Mouse (Mus musculus): ENCODE data around the gene Ceacam18. TPM values are rescaled to one million over a fixed set of nuclear protein-coding genes. Genes with fewer than 3 reads are reported as not detected.
"Not testable (repeated sequence)": the region's sequence is repeated elsewhere in the genome, so short reads cannot be mapped to it uniquely, and the experiment has no call there.

The Ceacam18 gene
- total RNA-seq, 2 experiments from 2014 or later = not detected

GRCm38 (mm10) chr7:43660002-43660401 is 25.5 kb downstream of the Ceacam18 start, which contains the start of gene Siglece:
Gene Siglece (minus strand): TSS chr7:43660161.
- DNase-seq = no peak
- intact Hi-C loops (cut with DNase I; ENCODE audit: low total_unique reads) = no loop called here

DNA sequence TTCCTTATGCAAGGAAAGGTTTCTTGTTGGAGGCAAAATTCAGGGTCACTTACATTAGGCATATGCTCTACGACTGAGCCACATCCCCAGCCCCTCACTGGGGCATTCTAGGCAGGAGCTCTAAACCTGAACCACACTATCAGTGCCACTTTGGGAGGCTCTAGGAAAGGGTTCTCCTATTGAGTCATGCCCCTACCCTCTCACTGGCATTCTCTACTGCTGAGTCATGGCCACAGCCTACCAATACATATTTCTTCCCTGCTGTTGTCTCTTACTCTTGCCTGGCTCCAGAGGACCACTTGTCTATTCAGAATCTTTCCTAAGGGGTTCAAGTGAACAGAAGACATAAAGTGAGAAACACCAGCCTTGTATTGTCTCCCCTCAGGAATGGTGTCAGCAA is 28.3 kb downstream of the Ceacam18 start:
- intact Hi-C loops (cut with DNase I; ENCODE audit: low total_unique reads) = no loop called here
- no peak for DNase-seq

DNA sequence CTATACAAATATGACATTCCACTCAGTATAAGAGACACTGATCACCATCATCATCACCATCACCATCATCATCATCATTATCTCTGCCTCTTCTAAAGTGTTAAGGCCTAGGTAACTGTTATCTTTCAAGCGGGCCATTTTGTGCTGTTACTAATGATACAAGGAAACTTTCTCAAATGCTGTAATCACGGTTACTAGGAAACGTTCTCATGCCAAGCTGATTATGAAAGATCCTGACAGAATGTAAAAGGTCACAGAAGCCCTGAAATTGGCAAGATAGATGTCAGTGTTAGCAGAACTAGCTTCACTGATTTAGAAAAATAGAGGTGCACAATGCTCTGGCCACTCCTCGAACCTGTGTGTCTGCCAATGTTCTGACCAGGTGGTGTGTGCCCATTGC is 32.7 kb downstream of the Ceacam18 start:
- DNase-seq; intact Hi-C loops (cut with DNase I; ENCODE audit: low total_unique reads): not testable (repeated sequence)

DNA sequence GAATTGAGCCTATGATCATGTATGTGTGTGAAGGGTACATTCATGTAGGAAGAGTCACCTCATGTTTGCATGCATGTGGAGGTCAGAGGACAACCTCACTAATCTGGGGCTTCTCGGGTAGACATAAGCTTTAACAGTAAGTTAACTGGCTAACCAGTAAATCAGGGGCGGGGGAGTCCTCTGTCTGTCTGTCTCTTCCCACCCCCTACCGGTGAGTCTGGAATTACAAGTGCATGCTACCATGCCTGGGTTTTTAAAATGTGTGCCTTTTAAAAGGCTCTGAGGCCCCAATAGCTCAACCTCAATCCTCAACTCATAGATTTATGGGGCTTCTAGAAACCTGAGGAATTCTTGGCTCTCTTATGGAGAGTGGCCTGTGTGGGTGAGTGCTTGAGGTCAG is 34.1 kb downstream of the Ceacam18 start:
- no peak for DNase-seq
- intact Hi-C loops (cut with DNase I; ENCODE audit: low total_unique reads) = no loop called here

- DNase-seq = no peak
- intact Hi-C loops (cut with DNase I; ENCODE audit: low total_unique reads) = no loop called here
Observed at GRCm38 (mm10) chr7:43671064-43671808, 36.7 kb downstream of the Ceacam18 start.

- peak; percentile 94 for DNase-seq
- intact Hi-C loops (cut with DNase I; ENCODE audit: low total_unique reads) = no loop called here
Observed at GRCm38 (mm10) chr7:43671809-43672580, 37.5 kb downstream of the Ceacam18 start, which contains the start of gene Ctu1. Gene Ctu1 (plus strand): TSS chr7:43672016.

DNA sequence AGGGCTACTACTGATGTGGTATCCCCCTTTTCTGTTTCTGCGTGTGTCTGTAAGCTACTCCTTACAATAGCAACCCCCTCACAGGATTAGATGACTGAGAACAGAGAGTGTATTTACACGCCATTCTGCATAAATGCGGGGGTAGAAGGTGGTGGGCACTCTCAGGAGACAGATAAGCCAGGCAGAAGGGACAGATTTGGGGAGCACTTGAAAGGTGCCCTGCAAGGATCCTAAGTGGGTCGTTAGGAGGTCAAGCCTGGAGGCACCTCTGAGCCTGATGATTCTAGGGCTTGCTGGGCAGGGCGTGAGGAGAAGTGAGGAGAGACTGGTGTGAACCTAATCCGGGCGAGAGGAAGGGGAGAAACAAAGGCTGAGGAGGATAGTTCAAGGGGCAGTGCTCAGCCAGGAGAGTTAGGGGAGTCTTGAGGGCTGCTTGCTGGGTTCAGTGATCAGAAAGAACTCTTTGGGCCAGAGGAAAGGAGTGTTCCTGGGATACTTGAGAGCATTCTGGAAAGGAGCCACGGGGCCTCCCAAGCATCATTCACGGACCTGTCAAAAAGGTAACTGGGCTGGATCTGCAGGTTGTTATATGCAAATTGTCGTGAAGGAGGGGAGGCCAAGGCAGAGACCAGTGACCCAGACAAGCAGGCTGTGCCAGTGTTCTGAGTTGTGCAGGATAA is 38.2 kb downstream of the Ceacam18 start:
- DNase-seq = no peak

GRCm38 (mm10) chr7:43675091-43675490 is 40.6 kb downstream of the Ceacam18 start:
- no peak for DNase-seq
- intact Hi-C loops (cut with DNase I; ENCODE audit: low total_unique reads) = loop anchor here (5.0 kb wide), 1 partner anchor 217 kb away; no protein-coding TSS in a partner anchor

More for the DNA sequence above, 38.2 kb downstream of the Ceacam18 start:
- intact Hi-C loops (cut with DNase I; ENCODE audit: low total_unique reads) = no loop called here

- peak; percentile 37 for DNase-seq
- intact Hi-C loops (cut with DNase I; ENCODE audit: low total_unique reads) = loop anchor here (5.0 kb wide), 1 partner anchor 214 kb away; no protein-coding TSS in a partner anchor
Observed at GRCm38 (mm10) chr7:43678517-43678916, 44.0 kb downstream of the Ceacam18 start.

DNA sequence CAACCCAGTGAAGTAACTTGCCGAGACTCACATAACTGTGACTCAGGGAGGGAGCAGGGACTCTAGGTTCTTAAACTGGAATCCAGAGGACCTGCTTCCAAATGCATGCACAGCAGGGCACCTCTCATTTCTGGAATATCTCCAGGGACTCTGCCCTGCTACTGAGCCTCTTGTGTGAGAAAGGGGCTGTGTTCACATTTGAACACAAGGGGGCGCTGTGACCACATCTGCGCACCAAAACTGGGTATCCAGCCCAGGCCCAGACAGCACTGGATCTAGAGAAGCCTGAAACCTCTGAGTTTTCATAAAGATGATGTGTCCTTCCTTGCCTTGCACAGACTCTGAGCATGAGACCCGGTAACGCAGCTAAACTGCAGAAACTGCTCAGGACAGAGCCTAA is 46.5 kb downstream of the Ceacam18 start:
- intact Hi-C loops (cut with DNase I; ENCODE audit: low total_unique reads) = loop anchor here (5.0 kb wide), 1 partner anchor 101 kb away; the partner anchor contains the start of gene Klk10
- DNase-seq = peak; percentile 58

GRCm38 (mm10) chr7:43682511-43682910 is 48.0 kb downstream of the Ceacam18 start:
- not testable (repeated sequence) for DNase-seq
- intact Hi-C loops (cut with DNase I; ENCODE audit: low total_unique reads) = loop anchor here (5.0 kb wide), 1 partner anchor 100 kb away; the partner anchor contains the start of gene Klk10

DNA sequence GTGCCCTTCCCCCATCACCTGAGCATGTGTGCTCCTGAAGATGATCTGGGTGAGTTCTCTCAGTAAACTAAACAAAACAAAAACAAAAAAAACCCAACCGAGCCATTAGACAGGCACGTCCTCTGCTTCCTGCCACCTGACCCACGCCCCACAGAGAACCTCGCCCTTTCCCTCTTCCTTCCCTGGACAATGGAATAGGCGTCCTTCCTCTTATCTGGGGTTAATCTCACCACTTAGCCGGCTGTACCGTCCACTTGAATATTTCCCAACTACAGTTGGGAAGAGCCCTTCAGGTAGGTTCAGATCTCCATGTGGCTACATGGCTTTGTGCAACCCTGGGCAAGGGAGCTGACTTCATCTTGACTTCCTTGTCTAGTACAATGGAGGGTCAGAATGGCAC is 50.6 kb downstream of the Ceacam18 start:
- DNase-seq = no peak
- intact Hi-C loops (cut with DNase I; ENCODE audit: low total_unique reads) = no loop called here

DNA sequence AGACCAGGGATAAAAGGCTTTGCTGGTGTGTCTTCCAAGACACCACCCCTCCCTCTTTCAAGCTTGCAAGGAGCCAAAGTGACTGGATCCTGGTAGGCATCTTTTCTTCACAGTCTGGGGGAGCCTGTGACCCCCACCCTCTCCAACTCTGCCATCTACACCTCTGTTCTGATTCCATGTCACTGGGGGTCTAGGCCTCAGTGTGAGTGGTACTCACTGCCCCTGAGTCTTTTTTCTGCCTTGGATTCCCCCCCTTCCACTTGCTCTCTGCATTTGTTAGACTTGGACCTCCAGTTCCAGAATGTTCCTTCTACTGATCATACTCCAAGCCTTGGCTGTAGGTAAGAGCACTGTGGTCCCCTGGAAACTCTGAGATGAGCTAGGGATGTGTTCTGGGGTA is 55.6 kb downstream of the Ceacam18 start, which contains the start of gene Klk14:
Gene Klk14, plus strand, starts transcription at position 301 of the 400 bp plus-strand sequence.
- intact Hi-C loops (cut with DNase I; ENCODE audit: low total_unique reads) = no loop called here
- no peak for DNase-seq

Other genes with a start within 250 kb of the Ceacam18 start
- gene Siglecg, start 226.5 kb upstream of the Ceacam18 start, total RNA-seq (2021) = under 1 TPM in 1 of 2 experiments, not detected in 1; 0.08 TPM
- gene Lim2, start 207.0 kb upstream of the Ceacam18 start, total RNA-seq (2021) = not detected
- gene Nkg7, start 197.6 kb upstream of the Ceacam18 start, total RNA-seq (2021) = not detected
- not detected for gene Cldnd2, start 193.9 kb upstream of the Ceacam18 start, total RNA-seq (2021)
- 100 to 1,000 TPM; 341 to 442 TPM for gene Etfb, start 190.6 kb upstream of the Ceacam18 start, total RNA-seq (2021)
- under 1 TPM in 1 of 2 experiments, not detected in 1; 0.80 TPM for gene Gm45233, start 190.6 kb upstream of the Ceacam18 start, total RNA-seq (2021)
- gene Vsig10l, start 171.6 kb upstream of the Ceacam18 start, total RNA-seq (2021) = 1 to 10 TPM; 1.4 to 1.8 TPM
- under 1 TPM; 0.27 to 0.70 TPM for gene Iglon5, start 144.6 kb upstream of the Ceacam18 start, total RNA-seq (2021)
- not detected for gene 4931406B18Rik, start 128.8 kb upstream of the Ceacam18 start, total RNA-seq (2021)
- gene Cd33, start 90.3 kb upstream of the Ceacam18 start, total RNA-seq (2021) = 1 to 10 TPM; 1.7 to 2.1 TPM
- gene Zfp658, start 72.5 kb upstream of the Ceacam18 start, total RNA-seq (2021) = under 1 TPM; 0.64 to 0.88 TPM
- 1 to 10 TPM; 3.7 to 5.6 TPM for gene Zfp719, start 55.1 kb upstream of the Ceacam18 start, total RNA-seq (2021)
- gene Zfp819, start 27.5 kb upstream of the Ceacam18 start, total RNA-seq (2021) = not detected
- under 1 TPM; 0.78 to 0.80 TPM for gene Siglece, start 25.5 kb downstream of the Ceacam18 start, total RNA-seq (2021)
- gene Ctu1, start 37.3 kb downstream of the Ceacam18 start, total RNA-seq (2021) = 1 to 10 TPM; 2.2 to 2.9 TPM
- not detected for gene Klk14, start 55.7 kb downstream of the Ceacam18 start, total RNA-seq (2021)
- not detected for gene Klk13, start 77.9 kb downstream of the Ceacam18 start, total RNA-seq (2021)
- not detected for gene Klk12, start 134.2 kb downstream of the Ceacam18 start, total RNA-seq (2021)
- not detected for gene Klk11, start 139.9 kb downstream of the Ceacam18 start, total RNA-seq (2021)
- gene Klk10, start 146.3 kb downstream of the Ceacam18 start, total RNA-seq (2021) = under 1 TPM in 1 of 2 experiments, not detected in 1; 0.22 TPM
- not detected for gene Klk9, start 157.2 kb downstream of the Ceacam18 start, total RNA-seq (2021)
- 1 to 10 TPM; 2.4 to 2.7 TPM for gene Klk8, start 162.9 kb downstream of the Ceacam18 start, total RNA-seq (2021)
- gene Klk7, start 176.6 kb downstream of the Ceacam18 start, total RNA-seq (2021) = not detected
- not detected for gene Klk6, start 189.8 kb downstream of the Ceacam18 start, total RNA-seq (2021)
- gene Klk5, start 207.3 kb downstream of the Ceacam18 start, total RNA-seq (2021) = not detected
- gene Klk4, start 246.5 kb downstream of the Ceacam18 start, total RNA-seq (2021) = not detected

Data from gastrocnemius, postnatal 14 days (tissue).